Mouse (Mus musculus) embryonic facial prominence, embryonic 11.5 days (tissue): Measurements from ENCODE around the gene Pnliprp2. TPM values are rescaled to one million over a fixed set of nuclear protein-coding genes. Genes with fewer than 3 reads are reported as not detected.

ENCODE experiments used
- ATAC-seq: fragments of 200-750 bp; cut with Nextera tagmentation; replicated peaks from 2 replicates; pipeline ENCODE4 v1.8.0; 2017; ENCODE audit warnings: low read depth; ENCODE audit not compliant: insufficient number of reproducible peaks, low FRiP score, low TSS enrichment
- DNase-seq: peaks from one replicate; pipeline ENCODE4 v3.0.0-alpha.2; 2015; ENCODE audit warnings: low spot score
- H3K27ac ChIP-seq: fragments of 300-500 bp; sonication (generic); replicated peaks from 2 replicates; pipeline ENCODE4 v1.5.1; 2014; ENCODE audit warnings: mild to moderate bottlenecking, low read depth, low read length, control low read depth
- H3K27me3 ChIP-seq: fragments of 300-500 bp; sonication (generic); 2 replicates; pipeline ENCODE4 v1.6.1; 2014; ENCODE audit warnings: mild to moderate bottlenecking, low read length, moderate library complexity, mixed read lengths; ENCODE audit not compliant: control insufficient read depth, insufficient read depth
- H3K36me3 ChIP-seq: fragments of 300-500 bp; sonication (generic); replicated peaks from 2 replicates; pipeline ENCODE4 v1.6.1; 2014; ENCODE audit warnings: low read depth, mild to moderate bottlenecking, low read length, moderate library complexity, mixed read lengths; ENCODE audit not compliant: control insufficient read depth, insufficient read depth
- H3K4me1 ChIP-seq: fragments of 300-500 bp; sonication (generic); 2 replicates; pipeline ENCODE4 v1.6.1; 2014; ENCODE audit warnings: low read length, mixed read lengths; ENCODE audit not compliant: control insufficient read depth, insufficient read depth
- H3K4me2 ChIP-seq: fragments of 300-500 bp; sonication (generic); 2 replicates; pipeline ENCODE4 v1.6.1; 2014; ENCODE audit warnings: low read depth, mild to moderate bottlenecking, control low read depth, low read length, moderate library complexity
- H3K4me3 ChIP-seq: fragments of 300-500 bp; sonication (generic); 2 replicates; pipeline ENCODE4 v1.5.1; 2014; ENCODE audit warnings: low read depth, low read length, control low read depth
- H3K9ac ChIP-seq: fragments of 300-500 bp; sonication (generic); replicated peaks from 2 replicates; pipeline ENCODE4 v1.6.1; 2014; ENCODE audit warnings: mild to moderate bottlenecking, control low read depth, low read length
- H3K9me3 ChIP-seq: fragments of 300-500 bp; sonication (generic); replicated peaks from 2 replicates; pipeline ENCODE4 v1.6.1; 2016; ENCODE audit warnings: mild to moderate bottlenecking, low read length, inconsistent platforms, mixed read lengths; ENCODE audit not compliant: control insufficient read depth
- WGBS: fragments of 180-500 bp; shearing (Covaris S2); extraction: QIAGEN DNeasy Blood & Tissue Kit; methylation state at CpG from one replicate; pipeline ENCODE4 v1.1.7; 2014; 5-methylcytosine and 5-hydroxymethylcytosine counted together
- polyA plus RNA-seq: library from polyadenylated mRNA; unstranded; fragments of >200 nt; fragmentation: Nextera tagmentation; extraction: Ambion mirVana; gene quantifications from 2 replicates; pipeline ENCODE4 v1.2.1, GENCODE M21; 2014

Pnliprp2 gene
- polyA plus RNA-seq: not detected in 2 replicates

DNA sequence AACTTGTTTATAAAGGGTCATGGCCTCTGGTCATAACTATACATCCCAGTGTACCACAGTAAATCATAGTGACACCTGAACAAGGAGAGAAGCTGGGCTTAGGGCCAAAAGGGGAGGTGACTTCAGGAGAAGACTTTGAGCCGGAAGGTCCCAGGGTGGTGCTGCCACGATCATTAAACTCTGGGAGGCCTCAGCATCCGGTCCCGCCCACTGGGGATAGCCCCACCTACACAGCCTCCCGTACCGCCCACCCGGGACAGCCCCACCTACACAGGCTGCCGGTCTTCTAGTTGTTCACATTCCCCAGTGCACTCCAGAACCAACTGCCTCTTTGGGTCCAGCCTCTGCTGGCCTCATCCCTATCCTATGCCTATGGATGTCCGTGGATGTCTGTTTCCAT lies at the start of gene Pnliprp2:
Gene Pnliprp2, plus strand, starts transcription at position 297 of the 400 bp plus-strand sequence.
- no peaks in the 10 kb centered on the region for H3K4me1 ChIP-seq
- no peaks in the 10 kb centered on the region for H3K36me3 ChIP-seq
- 60% methylated on average over 9 of the region's 9 CpGs for WGBS
- no peak within 1 kb of the TSS for H3K4me3 ChIP-seq
- H3K9me3 ChIP-seq: no peaks in the 10 kb centered on the region
- H3K27me3 ChIP-seq: no peaks in the 10 kb centered on the region
- ATAC-seq (no peak), DNase-seq (no peak)
- H3K27ac ChIP-seq: no peak within 1 kb of the TSS
- no peak within 1 kb of the TSS for H3K4me2 ChIP-seq
- H3K9ac ChIP-seq: no peak within 1 kb of the TSS

DNA sequence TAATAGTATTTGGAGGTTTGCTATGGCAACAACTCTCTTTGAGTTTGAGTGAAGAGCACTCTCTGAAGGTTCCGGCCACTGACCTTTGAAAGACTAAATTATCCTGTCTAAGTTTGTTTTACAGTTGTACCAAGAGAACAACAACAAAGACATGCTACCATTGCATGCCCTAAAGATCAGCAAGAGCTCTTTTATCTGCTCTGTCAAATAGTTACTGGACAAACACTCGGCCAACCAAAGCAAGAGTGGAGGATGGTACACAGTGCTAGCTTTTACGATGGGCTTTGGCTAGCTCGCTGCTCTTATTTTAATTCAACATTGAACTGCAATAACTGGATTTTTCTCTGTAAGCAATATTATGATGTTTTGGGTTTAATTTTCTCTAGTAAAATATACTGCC lies 41.6 kb upstream of the Pnliprp2 start:
- no peak overlapping the region for H3K9ac ChIP-seq

GRCm38 (mm10) chr19:58720439-58720838 lies 39.1 kb upstream of the Pnliprp2 start:
- H3K4me2 ChIP-seq: no peak overlapping the region
- no peaks in the 10 kb centered on the region for H3K9me3 ChIP-seq
- no peaks in the 10 kb centered on the region for H3K36me3 ChIP-seq
- ATAC-seq: no peak
- H3K27ac ChIP-seq: no peak overlapping the region
- DNase-seq: no peak
- no peaks in the 10 kb centered on the region for H3K4me1 ChIP-seq
- H3K27me3 ChIP-seq: no peaks in the 10 kb centered on the region
- no peak overlapping the region for H3K4me3 ChIP-seq
- no peak overlapping the region for H3K9ac ChIP-seq

More for the DNA sequence above, 41.6 kb upstream of the Pnliprp2 start:
- ATAC-seq: no peak
- H3K9me3 ChIP-seq: no peaks in the 10 kb centered on the region
- H3K27me3 ChIP-seq: no peaks in the 10 kb centered on the region
- no peak for DNase-seq
- H3K36me3 ChIP-seq: no peaks in the 10 kb centered on the region
- H3K4me1 ChIP-seq: no peaks in the 10 kb centered on the region
- H3K4me2 ChIP-seq: no peak overlapping the region
- H3K27ac ChIP-seq: no peak overlapping the region
- WGBS: 87% methylated on average over 4 of the region's 4 CpGs
- no peak overlapping the region for H3K4me3 ChIP-seq

DNA sequence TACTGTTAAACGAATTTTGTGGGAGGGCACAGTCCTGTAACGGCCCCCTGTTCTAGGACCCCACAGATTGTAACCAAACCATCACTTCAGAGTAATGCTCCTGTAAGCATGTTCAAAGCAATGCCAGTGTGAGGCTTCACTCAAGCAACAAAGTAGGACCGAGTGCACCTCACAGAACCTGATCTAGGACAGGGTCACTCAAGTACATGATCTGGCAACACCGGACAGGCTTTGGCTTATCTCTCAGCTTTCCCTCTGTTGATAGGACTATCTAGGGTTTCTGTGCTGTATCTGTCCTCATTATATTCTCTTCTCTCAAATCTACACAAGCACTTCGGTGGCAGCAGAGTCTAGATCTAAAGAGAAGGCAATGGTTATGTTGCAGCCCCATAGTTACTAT lies 33.0 kb upstream of the Pnliprp2 start:
- DNase-seq (no peak), ATAC-seq (no peak)
- Histone ChIP-seq H3K4me2 (no peak overlapping the region), H3K9me3 (no peaks in the 10 kb centered on the region), H3K27ac (no peak overlapping the region), H3K4me1 (no peaks in the 10 kb centered on the region), H3K4me3 (no peak overlapping the region), H3K9ac (no peak overlapping the region), H3K27me3 (no peaks in the 10 kb centered on the region), H3K36me3 (no peaks in the 10 kb centered on the region)
- 89% methylated on average over 5 of the region's 5 CpGs for WGBS

DNA sequence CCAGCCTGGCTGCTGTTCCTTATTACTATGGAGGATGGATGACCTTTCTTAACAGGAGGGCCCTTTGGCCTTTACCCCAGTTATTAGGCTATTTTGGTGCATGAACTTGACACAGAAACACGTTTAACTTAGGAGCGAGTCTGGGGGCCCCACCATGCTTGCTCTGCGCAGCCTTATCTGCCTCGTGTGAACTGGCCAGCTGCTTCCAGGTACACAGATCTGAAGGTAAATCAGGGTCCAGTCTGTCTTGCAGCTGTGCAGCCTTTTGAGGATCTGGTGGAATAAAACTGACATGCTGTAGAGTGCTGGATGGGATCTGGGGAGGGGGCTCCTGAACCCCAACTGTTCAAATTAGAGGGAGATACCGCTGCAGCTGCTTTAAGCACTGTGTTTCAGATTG lies 31.8 kb upstream of the Pnliprp2 start:
- no peaks in the 10 kb centered on the region for H3K4me1 ChIP-seq
- H3K27me3 ChIP-seq: no peaks in the 10 kb centered on the region
- no peak for DNase-seq
- 65% methylated on average over 5 of the region's 5 CpGs for WGBS
- no peak overlapping the region for H3K27ac ChIP-seq
- H3K4me2 ChIP-seq: no peak overlapping the region
- H3K9ac ChIP-seq: no peak overlapping the region
- no peak overlapping the region for H3K4me3 ChIP-seq
- ATAC-seq: no peak
- H3K9me3 ChIP-seq: no peaks in the 10 kb centered on the region
- no peaks in the 10 kb centered on the region for H3K36me3 ChIP-seq

- Histone ChIP-seq H3K27me3 (no peaks in the 10 kb centered on the region), H3K4me3 (no peak within 1 kb of the TSS), H3K4me2 (no peak within 1 kb of the TSS), H3K27ac (no peak within 1 kb of the TSS), H3K36me3 (no peaks in the 10 kb centered on the region), H3K9me3 (no peaks in the 10 kb centered on the region), H3K9ac (no peak within 1 kb of the TSS), H3K4me1 (no peaks in the 10 kb centered on the region)
- DNase-seq: no peak
- WGBS: 68% methylated on average over 5 of the region's 5 CpGs
- no peak for ATAC-seq
Measured at GRCm38 (mm10) chr19:58728445-58729031, 31.0 kb upstream of the Pnliprp2 start, which contains the start of gene Pnliprp1. Gene Pnliprp1 (plus strand): TSS chr19:58728887.

DNA sequence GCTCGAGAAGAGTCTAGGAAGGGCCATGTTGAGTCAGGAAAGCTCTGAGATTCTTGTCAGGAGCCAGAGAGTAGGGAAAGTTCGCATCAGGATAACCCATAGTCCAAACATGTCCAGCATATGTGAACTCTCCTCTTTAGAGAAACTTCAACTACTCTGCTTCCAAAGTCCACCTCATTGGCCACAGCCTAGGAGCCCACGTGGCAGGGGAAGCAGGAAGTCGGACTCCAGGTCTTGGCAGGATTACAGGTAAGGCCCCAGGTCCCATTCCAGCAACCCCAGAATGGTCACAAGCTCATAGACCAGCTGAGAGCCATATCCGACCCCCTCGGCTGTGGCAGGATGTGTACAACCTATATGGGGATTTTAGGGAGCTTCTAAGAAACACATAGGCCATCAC lies 26.3 kb upstream of the Pnliprp2 start:
- ATAC-seq: no peak
- Histone ChIP-seq H3K9me3 (no peaks in the 10 kb centered on the region), H3K4me3 (no peak overlapping the region), H3K9ac (no peak overlapping the region), H3K4me1 (no peaks in the 10 kb centered on the region), H3K27ac (no peak overlapping the region), H3K27me3 (no peaks in the 10 kb centered on the region), H3K4me2 (no peak overlapping the region), H3K36me3 (no peaks in the 10 kb centered on the region)
- DNase-seq: no peak
- WGBS: 81% methylated on average over 6 of the region's 6 CpGs

DNA sequence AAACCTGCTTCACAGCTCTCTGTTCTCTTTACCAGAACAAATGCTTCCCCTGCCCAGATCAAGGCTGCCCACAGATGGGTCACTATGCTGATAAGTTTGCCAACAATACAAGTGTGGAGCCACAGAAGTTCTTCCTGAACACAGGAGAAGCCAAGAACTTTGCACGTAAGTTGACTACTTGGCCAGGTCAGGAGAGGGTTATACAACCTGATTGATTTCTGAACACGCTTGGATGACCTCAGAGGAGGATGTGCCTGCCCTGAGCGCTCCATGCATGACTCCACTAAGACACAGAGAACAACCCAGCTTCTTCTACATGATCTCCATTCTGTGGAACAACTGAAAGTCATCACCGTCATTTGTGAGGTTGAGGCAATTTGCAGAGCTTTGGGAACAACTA lies 21.4 kb upstream of the Pnliprp2 start:
- H3K9ac ChIP-seq: no peak overlapping the region
- 88% methylated on average over 4 of the region's 4 CpGs for WGBS
- H3K36me3 ChIP-seq: no peaks in the 10 kb centered on the region
- no peak for DNase-seq
- no peak overlapping the region for H3K4me2 ChIP-seq
- no peak overlapping the region for H3K4me3 ChIP-seq
- ATAC-seq: no peak
- H3K4me1 ChIP-seq: no peaks in the 10 kb centered on the region
- no peaks in the 10 kb centered on the region for H3K9me3 ChIP-seq
- H3K27ac ChIP-seq: no peak overlapping the region
- no peaks in the 10 kb centered on the region for H3K27me3 ChIP-seq
